Mouse (Mus musculus): Measurements from ENCODE around the gene Pid1.

GRCm38 (mm10) chr1:84089664-84090063 lies 274.3 kb downstream of the Pid1 start:
- TF ChIP-seq POLR2A (IDR thresholded peaks at IDR 0.05; ENCODE audit: borderline replicate concordance, extremely low read depth, low read depth, low read length) (no peak), CTCF (IDR thresholded peaks at IDR 0.05; ENCODE audit: insufficient read depth, low read length) (no peak)

Measured in lung, adult 2 months (tissue).